Mouse (Mus musculus): ENCODE data around the gene Cd36.

GRCm38 (mm10) chr5:17883357-17883875 is 5.2 kb downstream of the Cd36 start:
- no peak for TF ChIP-seq POLR2A (IDR thresholded peaks at IDR 0.05; ENCODE audit: low read depth, low read length)
- no peak for TF ChIP-seq CTCF (IDR thresholded peaks at IDR 0.05; ENCODE audit: extremely low read depth, insufficient read depth, insufficient read length, insufficient replicate concordance)

Measured in spleen, adult 2 months (tissue).